Mouse (Mus musculus): ENCODE measurements around the gene Gm49340.
"Not testable (repeated sequence)": the region's sequence is repeated elsewhere in the genome, so short reads cannot be mapped to it uniquely, and the experiment has no call there.

Gm49340 gene

DNA sequence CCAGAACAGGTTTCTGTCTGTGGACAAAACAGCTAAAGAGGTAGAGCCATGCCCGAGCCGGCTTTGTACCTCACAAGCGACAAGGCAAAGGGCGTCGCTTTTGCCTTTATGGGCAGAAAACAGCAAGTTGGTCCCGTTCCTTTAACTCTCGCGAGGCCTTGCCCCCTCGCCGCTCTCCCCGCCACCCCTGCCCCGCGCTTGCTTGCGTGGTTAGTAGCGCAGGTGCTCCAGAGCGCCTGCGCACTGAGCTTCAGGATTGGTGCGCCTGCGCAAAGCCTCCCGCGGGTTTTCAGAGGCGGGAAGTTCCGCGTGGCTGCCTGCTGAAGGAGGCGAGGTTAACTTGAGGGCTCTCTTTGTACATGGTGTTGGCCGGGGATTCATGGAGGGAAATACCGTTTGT lies at the start of gene Gm49340, which contains the start of the genes Aspa and Spata22:
TSS of gene Gm49340 (plus strand) at position 300 of the 400 bp plus-strand sequence.
TSS of gene Aspa (minus strand) at position 155 of the 400 bp plus-strand sequence.
TSS of gene Spata22 (plus strand) at position 300 of the 400 bp plus-strand sequence.
- DNase-seq = no peak

DNA sequence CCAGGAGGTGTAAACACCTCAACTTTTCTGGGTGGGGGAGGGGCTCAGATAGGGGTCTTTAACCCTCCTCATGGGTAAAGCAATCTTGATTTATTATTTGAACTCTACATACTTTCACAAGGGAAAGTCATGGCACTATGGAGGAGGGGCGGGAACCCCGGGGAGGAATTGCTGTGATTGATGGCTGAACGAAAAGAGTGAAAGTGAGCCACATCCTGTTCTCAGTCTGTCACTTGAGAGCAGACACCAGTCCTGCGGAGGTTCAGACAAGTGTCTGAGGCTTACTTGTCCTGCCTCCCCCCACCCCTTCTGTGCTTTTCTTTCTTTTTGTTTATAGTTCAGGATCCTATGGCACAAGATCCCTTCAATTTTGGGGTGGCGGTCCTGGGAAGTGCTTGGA lies 48.8 kb upstream of the Gm49340 start:
- no peak for DNase-seq

DNA sequence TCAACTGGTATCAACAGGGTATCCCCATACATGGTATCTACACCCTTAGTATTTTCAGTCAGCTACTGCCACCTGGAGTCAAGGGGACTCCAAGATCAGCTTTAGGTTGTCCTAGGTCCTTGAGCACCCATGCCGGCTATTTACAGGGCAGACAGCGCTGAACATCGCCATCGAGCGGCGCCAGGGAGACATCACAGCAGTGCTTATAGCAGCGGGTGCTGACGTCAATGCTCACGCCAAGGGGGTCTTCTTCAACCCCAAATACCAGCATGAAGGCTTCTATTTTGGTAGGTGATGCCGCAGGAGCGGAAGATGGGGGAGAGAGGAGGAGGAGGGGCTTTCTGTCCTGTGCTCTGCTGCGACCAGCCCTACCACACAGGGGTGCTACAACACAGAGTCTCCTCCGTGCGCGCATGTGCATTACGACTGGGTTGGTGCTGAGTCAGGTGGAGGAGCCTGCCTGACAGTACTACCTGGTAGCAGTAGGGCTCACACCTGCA lies 48.0 kb upstream of the Gm49340 start:
- peak; percentile 36 to 58 for DNase-seq

DNA sequence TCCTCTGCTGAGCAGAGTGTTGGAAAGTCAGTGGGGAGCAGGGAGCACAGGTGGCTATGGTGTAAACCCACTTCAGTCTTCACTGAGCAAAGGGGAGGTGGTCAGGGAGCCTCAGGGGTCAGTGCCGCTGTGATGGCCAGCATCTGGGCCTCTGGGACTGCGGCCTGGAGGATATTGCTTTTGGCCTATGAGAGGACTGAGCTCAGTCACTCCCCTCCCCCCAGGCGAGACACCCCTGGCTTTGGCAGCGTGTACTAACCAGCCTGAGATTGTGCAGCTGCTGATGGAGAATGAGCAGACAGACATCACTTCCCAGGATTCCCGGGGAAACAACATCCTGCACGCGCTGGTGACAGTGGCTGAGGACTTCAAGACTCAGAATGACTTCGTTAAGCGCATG lies 46.2 kb upstream of the Gm49340 start:
- peak in 1 of 2 experiments; percentile 16 for DNase-seq

DNA sequence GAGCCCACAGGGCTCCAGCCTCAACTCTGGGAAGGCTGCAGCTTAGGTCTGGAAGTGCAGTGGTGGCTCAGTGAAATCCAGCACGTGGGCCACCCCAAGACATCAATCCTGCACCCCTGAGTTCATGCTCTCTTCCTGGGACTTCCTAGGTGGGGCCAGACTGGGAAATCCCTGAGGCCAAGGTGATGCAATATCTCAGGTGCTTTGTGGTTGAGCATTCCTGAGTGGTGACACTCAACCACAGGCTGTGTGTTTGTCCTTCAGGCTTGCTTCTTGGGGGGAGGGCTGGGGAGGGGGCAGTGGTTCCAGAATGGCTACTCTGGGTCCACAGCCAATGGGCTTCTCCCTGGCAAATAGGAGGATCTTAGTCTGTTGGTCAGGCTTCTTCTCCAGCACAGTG lies 45.6 kb upstream of the Gm49340 start:
- peak; percentile 33 to 54 for DNase-seq

DNA sequence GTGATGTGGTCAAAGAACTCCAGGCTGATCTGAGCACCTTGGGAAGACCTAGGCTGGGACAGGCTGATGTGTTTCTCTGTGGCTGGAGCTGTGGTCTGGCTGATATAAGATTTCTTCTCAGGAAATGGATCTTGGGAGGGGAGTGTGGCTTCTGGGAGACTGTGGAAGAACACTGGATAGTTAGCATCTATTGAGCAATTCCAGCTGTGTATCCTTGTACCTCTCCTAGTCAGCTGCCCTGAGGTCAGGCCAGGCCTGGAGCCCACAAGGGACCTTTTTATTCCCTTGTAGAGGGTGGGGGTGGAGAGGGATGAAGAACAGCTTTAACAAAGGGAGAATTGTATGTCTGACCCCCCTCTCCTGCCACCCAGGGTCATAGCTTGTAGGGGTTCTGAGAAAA lies 45.2 kb upstream of the Gm49340 start:
- no peak for DNase-seq

DNA sequence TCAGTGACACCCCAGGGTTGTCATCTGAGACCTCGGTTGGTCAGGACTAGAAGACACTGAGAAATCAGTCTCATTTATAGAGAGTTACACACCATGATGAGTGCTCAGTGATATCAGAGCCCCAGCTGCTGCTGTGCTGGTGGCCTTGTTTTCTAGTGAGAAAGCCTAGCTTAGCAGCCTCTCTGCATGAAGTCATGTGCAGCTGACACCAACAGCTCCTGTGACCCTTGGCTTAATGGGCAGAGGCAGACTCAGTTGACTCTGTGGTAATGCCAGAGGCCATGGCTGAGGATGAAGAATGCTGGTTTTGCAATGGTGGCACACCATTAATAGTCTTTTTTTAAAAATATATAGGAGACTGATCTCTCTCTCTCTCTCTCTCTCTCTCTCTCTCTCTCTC lies 39.9 kb upstream of the Gm49340 start:
- no peak for DNase-seq

DNA sequence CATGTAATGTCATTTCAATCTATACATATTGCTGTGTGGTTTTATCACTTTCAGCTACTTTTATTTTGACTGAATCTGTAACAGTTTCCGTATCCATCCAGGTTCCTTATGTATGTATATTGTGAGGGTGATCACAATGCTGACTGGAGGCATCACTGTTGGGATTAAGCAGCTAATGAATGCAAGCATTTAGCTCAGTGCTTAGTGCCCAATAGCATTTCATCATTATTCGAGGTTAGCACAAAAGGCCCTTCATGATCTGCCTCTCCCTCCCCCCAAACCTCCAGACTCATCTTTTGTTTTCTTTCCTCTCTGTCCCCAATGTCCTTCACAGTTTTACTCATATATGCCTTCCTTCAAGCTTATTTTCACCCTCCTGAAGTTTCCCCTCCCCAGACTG lies 26.4 kb upstream of the Gm49340 start:
- no peak for DNase-seq

DNA sequence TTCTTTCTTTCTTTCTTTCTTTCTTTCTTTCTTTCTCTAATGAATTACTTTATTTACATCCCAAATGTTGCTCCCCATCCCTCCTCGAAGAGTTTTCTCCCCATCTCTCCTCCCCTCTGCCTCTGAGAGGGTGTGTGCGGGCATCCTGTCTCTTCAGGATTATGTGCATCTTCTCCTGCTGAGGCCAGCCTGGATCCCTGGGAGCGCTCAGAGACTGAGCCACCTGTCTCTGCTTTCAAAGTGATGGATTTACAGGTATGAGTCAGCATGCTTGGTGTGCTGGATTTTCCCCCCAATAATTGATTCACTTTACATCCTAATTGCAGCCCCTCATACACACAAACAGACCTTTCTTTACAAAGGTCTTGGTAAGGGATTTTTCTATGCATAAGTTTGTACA lies 13.6 kb upstream of the Gm49340 start:
- no peak for DNase-seq

DNA sequence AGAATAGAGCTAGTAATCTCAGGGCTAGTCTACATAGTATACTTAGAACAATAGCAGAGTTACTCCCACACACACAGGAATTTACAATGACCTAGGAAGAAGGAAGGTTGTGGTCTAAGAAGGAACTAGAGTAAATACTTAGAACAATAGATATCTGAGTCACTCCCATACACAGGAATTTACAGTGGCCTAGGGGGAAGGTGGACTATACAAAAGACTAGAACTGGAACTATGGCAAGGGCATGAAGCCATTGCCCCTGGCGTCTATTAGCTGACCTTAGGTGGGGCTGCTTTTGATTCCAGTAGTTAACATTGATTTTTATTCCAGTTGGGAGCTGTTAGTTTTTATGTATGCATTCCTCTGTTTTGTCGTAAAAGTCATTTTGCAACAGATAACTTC lies 11.0 kb upstream of the Gm49340 start:
- DNase-seq = peak in 1 of 2 experiments; percentile 8

DNA sequence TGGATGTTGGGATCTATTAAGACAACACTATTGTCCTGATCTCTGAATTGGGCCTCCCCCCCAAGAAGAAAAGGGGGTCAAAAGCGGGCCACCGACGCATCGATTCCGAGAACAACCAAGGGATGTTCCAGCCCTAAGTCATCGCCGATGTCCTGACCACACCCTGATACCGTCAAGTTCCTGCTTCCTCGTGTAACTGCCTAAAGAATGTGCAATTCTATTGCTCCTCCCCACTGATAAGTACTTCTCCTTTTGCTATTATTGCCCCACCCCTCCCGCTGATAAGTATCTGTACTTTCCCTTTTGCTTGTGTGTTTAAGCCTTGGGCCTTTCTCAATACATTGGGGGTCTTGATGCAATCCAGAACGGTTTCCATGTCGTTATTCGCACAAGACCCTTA lies 8.5 kb upstream of the Gm49340 start:
- not testable (repeated sequence) for DNase-seq

DNA sequence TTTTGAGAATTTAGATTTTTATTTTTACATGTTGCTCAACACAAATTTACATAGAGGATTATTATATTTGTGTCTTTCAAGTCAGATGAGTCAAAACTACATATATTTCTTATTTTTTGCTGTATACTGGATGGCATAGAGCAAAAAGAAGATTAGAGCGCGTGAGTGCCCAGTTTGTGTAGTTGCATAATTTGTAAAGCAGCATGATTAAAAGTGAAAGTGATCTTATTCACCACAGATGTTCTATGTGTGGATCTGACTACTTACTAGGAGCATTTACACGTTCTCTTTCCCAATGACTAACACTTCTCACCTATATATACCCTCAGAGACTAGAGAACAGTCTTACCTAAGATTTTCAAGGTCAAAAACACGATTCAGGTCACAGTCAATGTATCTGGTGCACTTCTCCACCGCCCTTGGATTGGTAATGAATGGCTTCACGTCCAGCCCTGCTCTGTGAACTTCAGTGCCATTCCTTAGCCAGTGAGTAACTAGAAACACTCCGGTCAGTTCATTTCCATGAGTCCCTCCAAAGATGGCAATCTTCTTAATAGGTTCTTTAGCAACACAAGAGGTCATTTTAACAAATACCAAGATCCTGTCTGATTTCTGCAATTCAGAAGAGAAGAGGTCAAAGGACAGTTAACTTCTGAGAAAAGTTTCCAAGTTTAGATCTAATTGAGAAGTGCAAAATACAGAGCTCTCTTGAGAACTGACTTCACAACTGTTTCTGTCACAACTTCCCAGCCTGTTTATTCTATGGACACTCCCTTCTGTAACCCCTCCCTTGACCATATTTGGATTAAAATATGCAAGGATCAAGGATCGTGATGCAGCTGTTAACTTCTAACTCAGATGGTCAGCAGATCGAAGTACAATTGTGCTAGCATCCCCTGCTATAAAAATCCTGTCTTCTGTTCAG lies 5.4 kb upstream of the Gm49340 start:
- DNase-seq = peak in 1 of 2 experiments; percentile 11

DNA sequence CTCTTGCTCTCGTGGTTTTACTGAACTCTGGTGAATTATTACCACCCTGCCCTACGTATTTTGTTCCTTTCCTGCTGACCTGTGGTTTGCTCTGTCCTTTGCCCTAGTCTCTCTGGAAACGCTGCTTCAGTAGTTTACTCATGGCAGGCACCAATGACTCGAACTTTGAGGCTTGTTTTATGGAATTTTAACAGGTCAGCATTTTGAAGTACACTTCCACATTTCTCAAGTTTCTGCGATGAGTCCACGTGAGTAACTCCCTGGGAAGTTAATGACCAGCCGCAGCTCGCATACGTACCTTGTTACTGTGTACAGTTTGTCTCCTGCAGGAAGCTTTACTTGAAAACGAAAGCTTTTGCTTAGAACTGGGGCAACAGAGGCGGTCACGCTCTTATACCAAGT lies 3.1 kb upstream of the Gm49340 start:
- DNase-seq = peak; percentile 17 to 51

DNA sequence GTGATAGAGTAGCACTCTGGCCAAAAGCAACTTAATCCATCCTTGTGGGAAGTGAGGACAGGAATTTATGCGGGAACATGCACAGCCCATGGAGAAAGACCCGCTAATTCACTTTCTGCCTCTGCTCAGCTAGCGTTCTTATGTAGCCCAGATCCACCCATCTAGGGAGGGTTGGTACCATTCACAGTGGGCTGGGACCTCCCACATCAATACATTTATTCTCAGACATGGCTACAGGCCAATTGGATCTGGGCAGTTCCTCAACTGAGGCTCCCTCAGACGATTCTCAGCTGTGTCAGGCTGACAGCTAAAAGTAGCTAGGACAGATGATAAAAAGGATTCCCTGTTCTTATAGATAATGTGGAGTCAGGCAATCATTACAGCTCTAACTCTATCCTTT lies 2.2 kb upstream of the Gm49340 start:
- DNase-seq = no peak

DNA sequence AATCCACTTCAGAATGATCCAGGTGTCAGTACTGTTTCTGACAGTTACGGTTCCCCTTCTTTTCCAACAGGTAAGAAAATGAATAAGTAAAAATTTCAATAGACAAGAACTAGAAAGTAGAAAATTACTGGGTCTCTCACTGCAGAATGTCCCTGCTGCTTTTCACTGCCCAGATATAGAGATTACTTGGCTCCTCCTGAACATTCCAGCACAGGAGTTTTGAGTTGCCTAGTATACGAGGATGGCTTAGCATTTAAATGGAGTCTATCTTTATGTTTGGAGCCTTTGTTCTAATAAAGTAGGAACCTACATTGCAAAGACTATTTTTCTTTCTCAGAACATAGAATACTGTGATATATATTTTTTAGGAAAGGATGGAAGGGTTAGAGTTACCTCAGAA lies 3.8 kb downstream of the Gm49340 start:
- no peak for DNase-seq

DNA sequence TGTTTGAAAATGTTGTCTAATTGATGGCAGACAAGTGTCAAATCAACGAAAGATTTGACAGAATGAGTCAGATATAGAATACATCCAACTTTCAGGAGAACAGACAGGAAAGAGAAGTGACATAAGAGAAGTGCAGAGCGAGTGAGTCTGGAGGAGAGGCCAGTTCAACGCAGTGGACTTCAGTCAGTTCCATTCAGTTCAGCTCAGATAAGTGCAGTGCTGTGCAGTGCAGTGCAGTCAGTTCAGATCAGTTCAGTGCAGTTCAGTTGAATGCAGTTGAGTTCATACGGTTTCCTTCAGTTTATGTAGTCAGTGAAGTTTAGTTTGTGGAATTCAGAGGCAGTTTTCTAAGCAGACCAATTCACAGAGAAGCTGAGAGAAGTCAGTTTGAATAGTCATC lies 7.4 kb downstream of the Gm49340 start:
- DNase-seq = no peak

DNA sequence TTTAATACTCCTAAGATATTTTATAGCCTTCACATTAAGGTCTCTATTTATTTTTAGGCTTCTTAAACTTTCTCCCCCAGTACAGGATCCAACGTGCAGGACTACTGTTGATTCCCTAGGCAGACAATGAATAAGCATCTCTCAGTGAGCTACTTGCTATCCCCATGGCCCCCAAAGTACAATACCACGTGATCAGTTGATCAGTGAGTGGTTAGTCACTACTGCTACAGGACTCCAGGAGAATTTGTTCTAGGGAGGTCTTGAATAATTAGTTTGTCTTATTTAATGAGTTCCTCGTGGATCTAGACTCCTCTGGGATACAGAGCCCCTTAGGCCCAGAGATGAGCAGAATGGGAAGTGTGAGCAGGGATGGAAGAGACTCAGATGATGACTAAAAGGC lies 20.9 kb downstream of the Gm49340 start, which contains the start of gene Olfr20:
TSS of gene Olfr20 (plus strand) at position 301 of the 400 bp plus-strand sequence.
- no peak for DNase-seq

DNA sequence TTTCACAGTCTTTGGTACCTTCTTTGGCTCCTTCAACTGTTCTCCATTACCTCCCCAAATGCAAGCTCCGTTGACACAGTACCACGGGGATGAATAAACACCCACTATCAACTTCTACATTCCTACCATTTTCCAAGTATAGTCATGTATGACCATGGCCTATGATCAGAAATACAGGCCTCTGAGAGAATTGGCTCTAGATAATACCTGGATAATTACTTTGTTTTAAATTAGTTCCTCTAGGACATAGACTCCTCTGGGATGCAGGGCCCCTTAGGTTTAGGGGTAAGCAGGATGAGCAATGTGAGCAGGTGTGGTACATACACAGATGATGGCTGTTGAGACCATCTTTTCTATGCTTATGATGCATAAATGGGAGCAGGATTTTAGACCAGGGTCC lies 41.4 kb downstream of the Gm49340 start, which contains the start of gene Olfr376:
TSS of gene Olfr376 (plus strand) at position 301 of the 400 bp plus-strand sequence.
- DNase-seq = no peak

DNA sequence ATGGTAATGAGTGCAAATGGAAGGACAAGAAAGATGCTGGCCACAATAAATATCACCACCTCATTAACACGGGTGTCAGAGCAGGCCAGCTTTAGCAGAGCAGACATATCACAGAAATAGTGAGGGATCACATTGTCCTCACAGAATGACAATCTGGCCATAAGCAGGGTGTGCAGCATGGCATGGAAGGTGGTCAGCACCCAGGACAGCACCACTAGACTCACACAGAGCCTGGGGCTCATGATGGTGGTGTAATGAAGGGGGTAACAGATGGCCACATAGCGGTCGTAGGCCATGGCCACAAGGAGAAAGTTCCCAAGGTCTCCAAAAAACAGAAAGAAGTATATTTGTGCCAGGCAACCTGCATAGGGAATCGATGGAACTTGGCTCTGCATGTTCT lies 65.8 kb downstream of the Gm49340 start:
- DNase-seq = no peak

DNA sequence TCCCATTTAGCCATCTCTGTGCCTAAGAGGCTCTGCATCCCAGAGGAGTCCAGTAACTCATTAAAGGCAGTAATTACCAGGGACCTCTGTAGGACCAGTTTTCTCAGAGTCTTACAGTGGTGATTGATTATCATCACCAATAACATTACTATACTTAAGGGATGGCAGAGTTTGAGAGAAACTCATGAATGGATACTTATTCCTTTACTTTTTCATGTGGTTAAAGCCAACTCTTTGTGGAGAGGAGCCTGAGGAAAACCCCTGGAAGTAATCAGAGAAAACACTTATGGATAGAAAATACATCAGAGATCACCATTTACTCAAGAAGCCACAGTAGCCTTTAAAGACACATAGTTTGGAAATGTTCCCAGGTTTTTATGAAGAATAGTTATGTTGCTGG lies 70.0 kb downstream of the Gm49340 start, which contains the start of gene Olfr1:
TSS of gene Olfr1 (minus strand) at position 101 of the 400 bp plus-strand sequence.
- DNase-seq = no peak

All from lung, adult 18-20 months (tissue).